Mouse (Mus musculus) neural tube, embryonic 12.5 days (tissue): ENCODE data around the gene Ddit4. TPM values are rescaled to one million over a fixed set of nuclear protein-coding genes. Genes with fewer than 3 reads are reported as not detected.

Experiments used
- ATAC-seq: fragments of 200-750 bp; cut with Nextera tagmentation; 2 replicates; pipeline ENCODE4 v1.8.0; 2017; ENCODE audit warnings: low read depth, mild to moderate bottlenecking, moderate TSS enrichment, moderate library complexity; ENCODE audit not compliant: low FRiP score
- H3K27ac ChIP-seq: fragments of 300-500 bp; sonication (generic); 2 replicates; pipeline ENCODE4 v1.5.1; 2016
- H3K27me3 ChIP-seq: fragments of 300-500 bp; sonication (generic); replicated peaks from 2 replicates; pipeline ENCODE4 v1.6.1; 2016; ENCODE audit warnings: mild to moderate bottlenecking
- H3K36me3 ChIP-seq: fragments of 300-500 bp; sonication (generic); 2 replicates; pipeline ENCODE4 v1.6.1; 2016; ENCODE audit warnings: mild to moderate bottlenecking
- H3K4me1 ChIP-seq: fragments of 300-500 bp; sonication (generic); 2 replicates; pipeline ENCODE4 v1.6.1; 2016
- H3K4me2 ChIP-seq: fragments of 300-500 bp; sonication (generic); replicated peaks from 2 replicates; pipeline ENCODE4 v1.6.1; 2016; ENCODE audit warnings: mild to moderate bottlenecking
- H3K4me3 ChIP-seq: fragments of 300-500 bp; sonication (generic); 2 replicates; pipeline ENCODE4 v1.5.1; 2016
- H3K9ac ChIP-seq: fragments of 300-500 bp; sonication (generic); 2 replicates; pipeline ENCODE4 v1.6.1; 2016; ENCODE audit warnings: mild to moderate bottlenecking
- H3K9me3 ChIP-seq: fragments of 300-500 bp; sonication (generic); 2 replicates; pipeline ENCODE4 v1.6.1; 2016; ENCODE audit warnings: mild to moderate bottlenecking
- WGBS: fragments of 180-500 bp; shearing (Covaris S2); methylation state at CpG from one replicate; pipeline ENCODE4 v1.1.7; 2016; 5-methylcytosine and 5-hydroxymethylcytosine counted together
- polyA plus RNA-seq: library from polyadenylated mRNA; unstranded; fragments of >200 nt; fragmentation: Nextera tagmentation; extraction: Ambion mirVana; gene quantifications from 2 replicates; pipeline ENCODE4 v1.2.1, GENCODE M21; 2016

Ddit4 gene
- polyA plus RNA-seq, 1 experiment from 2014 or later, result 78.9 TPM

- ATAC-seq, result no peak
- Histone ChIP-seq H3K4me3 (no peak overlapping the region), H3K27ac (no peak overlapping the region), H3K27me3 (no peaks in the 10 kb centered on the region), H3K9me3 (no peaks in the 10 kb centered on the region), H3K9ac (no peak overlapping the region), H3K4me1 (peaks cover 49% of the 10 kb centered on the region), H3K4me2 (no peak overlapping the region), H3K36me3 (peaks cover 3% of the 10 kb centered on the region; the same call in 1 of the 2 replicates)
- WGBS, result 41% methylated on average over 7 of the region's 7 CpGs
Observed at GRCm38 (mm10) chr10:59953564-59954039, 2.0 kb upstream of the Ddit4 start.

DNA sequence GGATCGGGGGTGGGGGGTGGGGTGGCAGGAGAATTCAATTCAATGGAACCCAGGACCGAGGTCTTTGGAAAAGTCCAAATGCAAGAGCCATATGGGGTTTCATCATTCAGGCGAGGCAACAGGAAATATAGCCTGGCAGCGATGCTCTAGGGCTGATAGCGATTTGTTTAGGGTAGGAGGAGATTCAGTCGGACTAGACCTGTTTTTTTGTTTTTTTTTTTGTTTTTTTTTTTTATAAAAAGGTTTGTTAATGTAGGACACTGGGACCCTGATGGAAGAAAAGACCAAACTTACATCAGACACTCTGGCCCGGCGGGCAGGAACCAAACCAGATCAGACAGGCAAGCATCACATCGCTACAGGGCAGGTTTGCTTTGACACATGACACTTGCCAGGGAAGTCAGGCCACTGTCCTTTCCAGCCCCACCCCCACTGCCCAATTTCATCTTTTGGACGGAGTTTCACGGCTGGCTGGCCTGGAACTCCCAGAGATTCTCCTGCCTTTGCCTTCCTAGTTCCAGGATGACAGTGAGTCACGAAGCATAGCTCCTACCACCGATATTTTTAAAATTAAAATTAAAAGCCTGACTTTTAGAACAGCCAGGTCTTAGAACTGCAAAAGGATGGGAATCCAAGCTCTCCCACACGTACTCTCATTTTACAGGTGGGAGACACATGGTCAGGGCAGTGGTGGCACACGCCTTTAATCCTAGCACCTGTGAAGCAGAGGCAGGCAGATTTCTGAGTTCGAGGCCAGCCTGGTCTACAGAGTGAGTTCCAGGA lies 1.3 kb upstream of the Ddit4 start:
- Histone ChIP-seq H3K4me1 (peaks cover 42% of the 10 kb centered on the region), H3K9me3 (no peaks in the 10 kb centered on the region)

GRCm38 (mm10) chr10:59952152-59952780 lies 632 bp upstream of the Ddit4 start:
- peak; percentile 59 for ATAC-seq
- H3K4me3 ChIP-seq, result peak overlapping the region; percentile 91
- under 1% methylated on average over 31 of the region's 31 CpGs for WGBS
- peaks cover 35% of the 10 kb centered on the region for H3K4me1 ChIP-seq
- H3K9ac ChIP-seq, result peak overlapping the region; percentile 95
- H3K36me3 ChIP-seq, result peaks cover 3% of the 10 kb centered on the region; the same call in 1 of the 2 replicates
- H3K27me3 ChIP-seq, result no peaks in the 10 kb centered on the region
- peak overlapping the region; percentile 90 for H3K4me2 ChIP-seq
- peak overlapping the region; percentile 84 for H3K27ac ChIP-seq
- no peaks in the 10 kb centered on the region for H3K9me3 ChIP-seq

More for the DNA sequence above, 1.3 kb upstream of the Ddit4 start:
- peak overlapping the region; percentile 90 for H3K4me2 ChIP-seq
- peaks cover 3% of the 10 kb centered on the region; the same call in 1 of the 2 replicates for H3K36me3 ChIP-seq
- H3K27me3 ChIP-seq, result no peaks in the 10 kb centered on the region
- peak overlapping the region; percentile 95 for H3K9ac ChIP-seq
- peak overlapping the region; percentile 91 for H3K4me3 ChIP-seq
- ATAC-seq, result no peak
- WGBS, result 17% methylated on average over 16 of the region's 16 CpGs
- H3K27ac ChIP-seq, result peak overlapping the region; percentile 84

GRCm38 (mm10) chr10:59950716-59951191 lies 880 bp downstream of the Ddit4 start:
- no peaks in the 10 kb centered on the region for H3K9me3 ChIP-seq
- H3K4me2 ChIP-seq, result peak overlapping the region; percentile 90
- H3K4me1 ChIP-seq, result peaks cover 29% of the 10 kb centered on the region
- WGBS, result 1% methylated on average over 23 of the region's 23 CpGs
- peak overlapping the region; percentile 95 for H3K9ac ChIP-seq
- peak; percentile 25 for ATAC-seq
- peak overlapping the region; percentile 83; the same call in 1 of the 2 replicates for H3K27ac ChIP-seq
- H3K4me3 ChIP-seq, result peak overlapping the region; percentile 91
- H3K27me3 ChIP-seq, result no peaks in the 10 kb centered on the region
- H3K36me3 ChIP-seq, result peaks cover 3% of the 10 kb centered on the region; the same call in 1 of the 2 replicates

- Histone ChIP-seq H3K9ac (peak overlapping the region; percentile 95), H3K27ac (peak overlapping the region; percentile 16; the same call in 1 of the 2 replicates), H3K4me1 (peaks cover 29% of the 10 kb centered on the region), H3K9me3 (no peaks in the 10 kb centered on the region), H3K27me3 (no peaks in the 10 kb centered on the region), H3K36me3 (peaks cover 3% of the 10 kb centered on the region; the same call in 1 of the 2 replicates), H3K4me2 (peak overlapping the region; percentile 90), H3K4me3 (peak overlapping the region; percentile 91)
- no peak for ATAC-seq
- WGBS, result 44% methylated on average over 15 of the region's 15 CpGs
Observed at GRCm38 (mm10) chr10:59949783-59950605, 1.6 kb downstream of the Ddit4 start.

DNA sequence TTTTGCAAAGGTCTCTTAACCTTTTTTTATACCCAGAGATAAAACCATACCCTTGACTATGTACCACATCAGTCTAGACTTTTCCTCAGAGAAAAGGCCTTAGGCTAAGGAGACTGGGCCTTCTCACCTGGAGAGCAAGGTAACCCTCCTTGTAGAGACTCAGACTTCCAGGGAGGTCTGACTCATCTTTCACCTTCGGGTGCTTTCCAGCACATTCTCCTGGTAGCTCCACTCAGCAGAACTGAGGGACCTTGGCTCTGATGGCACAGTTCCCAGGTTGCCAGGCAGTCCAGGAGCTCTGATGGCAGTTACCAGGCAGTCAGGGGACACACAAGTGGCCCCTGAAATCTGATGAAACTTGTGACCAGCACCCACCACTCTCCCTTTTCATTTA lies 2.4 kb downstream of the Ddit4 start:
- no peak for ATAC-seq
- Histone ChIP-seq H3K9me3 (no peaks in the 10 kb centered on the region), H3K36me3 (peaks cover 3% of the 10 kb centered on the region; the same call in 1 of the 2 replicates), H3K27ac (no peak overlapping the region), H3K4me2 (peak overlapping the region; percentile 90), H3K27me3 (no peaks in the 10 kb centered on the region), H3K9ac (no peak overlapping the region), H3K4me1 (peaks cover 29% of the 10 kb centered on the region), H3K4me3 (peak overlapping the region; percentile 91; the same call in 1 of the 2 replicates)
- WGBS, result 82% methylated on average over 1 of the region's 1 CpGs

DNA sequence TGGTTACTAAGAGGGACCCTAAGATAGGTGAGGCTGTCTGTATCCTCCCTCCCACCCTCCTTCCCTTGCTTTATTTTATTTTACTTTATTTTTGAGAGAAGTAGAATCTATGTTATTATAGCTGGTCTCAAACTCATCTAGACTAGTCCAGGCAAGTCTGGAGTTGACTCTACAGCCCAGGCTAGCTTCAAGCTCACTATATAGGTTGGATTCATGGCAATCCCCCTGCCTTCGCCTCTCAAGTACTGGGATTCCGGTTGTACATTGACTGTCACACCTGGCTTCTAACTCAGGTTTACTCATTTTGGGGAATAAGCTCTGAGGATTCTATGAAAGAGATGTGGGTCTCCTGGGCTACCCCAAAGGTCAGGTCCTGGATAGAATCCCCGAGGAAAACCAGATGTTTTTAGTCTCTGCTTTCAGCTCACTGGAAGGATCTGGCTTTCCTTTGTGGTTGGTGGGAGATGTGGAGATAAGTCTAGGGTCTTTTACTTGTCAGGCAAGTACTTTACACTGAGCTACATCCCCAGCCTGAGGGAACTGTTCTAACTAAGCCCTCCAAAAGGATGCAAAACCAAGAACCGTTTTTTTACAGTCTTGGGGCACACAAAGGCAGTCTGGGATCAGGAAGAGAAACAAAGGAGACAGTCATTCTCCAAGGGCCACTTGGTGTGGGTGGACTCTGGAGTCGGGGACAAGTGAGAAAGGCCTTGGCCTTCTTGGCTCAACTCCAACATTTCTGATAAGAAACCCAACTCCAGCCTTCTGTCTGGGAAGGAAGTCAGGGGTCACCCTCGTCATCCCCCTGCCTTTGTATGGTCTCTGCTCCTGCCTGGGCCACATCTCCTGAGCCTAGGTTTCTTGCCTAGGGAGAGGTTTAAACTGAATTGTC lies 3.0 kb downstream of the Ddit4 start:
- H3K27ac ChIP-seq, result no peak overlapping the region
- H3K27me3 ChIP-seq, result no peaks in the 10 kb centered on the region
- ATAC-seq, result no peak
- H3K36me3 ChIP-seq, result peaks cover 3% of the 10 kb centered on the region; the same call in 1 of the 2 replicates
- H3K4me3 ChIP-seq, result no peak overlapping the region
- H3K9me3 ChIP-seq, result no peaks in the 10 kb centered on the region
- peak overlapping the region; percentile 90 for H3K4me2 ChIP-seq
- WGBS, result 52% methylated on average over 6 of the region's 6 CpGs
- no peak overlapping the region for H3K9ac ChIP-seq
- peaks cover 29% of the 10 kb centered on the region for H3K4me1 ChIP-seq

- no peak overlapping the region for H3K9ac ChIP-seq
- peaks cover 37% of the 10 kb centered on the region for H3K4me1 ChIP-seq
- no peaks in the 10 kb centered on the region; the same call in 1 of the 2 replicates for H3K27me3 ChIP-seq
- H3K27ac ChIP-seq, result no peak overlapping the region
- WGBS, result 76% methylated on average over 7 of the region's 7 CpGs
- no peak for ATAC-seq
- no peaks in the 10 kb centered on the region for H3K9me3 ChIP-seq
- H3K4me3 ChIP-seq, result no peak overlapping the region
- peaks cover 3% of the 10 kb centered on the region; the same call in 1 of the 2 replicates for H3K36me3 ChIP-seq
- no peak overlapping the region for H3K4me2 ChIP-seq
Observed at GRCm38 (mm10) chr10:59947296-59948073, 4.1 kb downstream of the Ddit4 start.

DNA sequence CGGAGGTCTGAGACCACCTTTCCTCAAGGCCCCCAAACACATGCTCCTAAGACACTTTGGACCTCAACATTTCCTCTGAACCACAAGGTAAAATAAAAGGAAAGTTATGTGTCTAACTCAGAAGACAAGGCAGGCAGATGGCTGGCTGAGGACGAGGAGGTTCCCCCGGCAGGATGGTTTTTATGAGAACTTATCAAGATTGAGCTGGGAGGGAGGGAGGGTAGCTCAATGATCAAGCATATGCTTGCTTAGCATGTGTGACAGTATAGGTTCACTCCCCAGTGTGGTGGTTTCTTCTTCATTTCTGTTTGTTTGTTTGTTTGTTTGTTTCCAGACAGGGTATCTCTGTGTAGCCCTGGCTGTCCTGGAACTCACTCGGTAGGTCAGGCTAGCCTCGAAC lies 5.3 kb downstream of the Ddit4 start:
- Histone ChIP-seq H3K4me3 (no peak overlapping the region), H3K27me3 (no peaks in the 10 kb centered on the region; the same call in 1 of the 2 replicates), H3K4me2 (no peak overlapping the region), H3K27ac (no peak overlapping the region), H3K9me3 (no peaks in the 10 kb centered on the region), H3K9ac (no peak overlapping the region), H3K4me1 (peaks cover 39% of the 10 kb centered on the region), H3K36me3 (peaks cover 3% of the 10 kb centered on the region; the same call in 1 of the 2 replicates)
- WGBS, result 90% methylated on average over 5 of the region's 5 CpGs
- no peak for ATAC-seq

DNA sequence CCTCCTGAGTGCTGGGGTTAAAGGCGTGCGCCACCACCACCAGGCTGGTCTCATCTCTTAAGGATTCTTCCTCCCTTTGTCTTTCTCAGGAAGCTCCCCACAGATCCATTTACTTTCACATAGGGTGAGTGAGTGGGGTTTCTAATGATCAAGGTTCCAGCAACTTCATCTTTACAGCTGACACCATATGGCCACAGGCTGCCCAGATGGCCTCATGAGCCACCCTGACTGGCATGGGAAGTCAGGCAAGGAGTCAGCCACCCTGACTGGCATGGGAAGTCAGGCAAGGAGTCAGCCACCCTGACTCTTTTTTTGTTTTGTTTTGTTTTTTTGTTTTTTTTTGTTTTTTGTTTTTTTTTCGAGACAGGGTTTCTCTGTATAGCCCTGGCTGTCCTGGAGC lies 6.2 kb downstream of the Ddit4 start:
- Histone ChIP-seq H3K4me1 (peaks cover 34% of the 10 kb centered on the region), H3K27ac (no peak overlapping the region), H3K4me3 (no peak overlapping the region), H3K27me3 (no peaks in the 10 kb centered on the region; the same call in 1 of the 2 replicates), H3K9me3 (no peaks in the 10 kb centered on the region), H3K9ac (no peak overlapping the region), H3K4me2 (no peak overlapping the region), H3K36me3 (peaks cover 3% of the 10 kb centered on the region; the same call in 1 of the 2 replicates)
- ATAC-seq, result no peak
- WGBS, result 89% methylated on average over 3 of the region's 3 CpGs
